Mouse (Mus musculus) layer of hippocampus, adult 8-10 months (tissue): ENCODE measurements around the gene Ear10. TPM values are rescaled to one million over a fixed set of nuclear protein-coding genes. Genes with fewer than 3 reads are reported as not detected.
"Not testable (repeated sequence)": the region's sequence is repeated elsewhere in the genome, so short reads cannot be mapped to it uniquely, and the experiment has no call there.

Experiments used
- DNase-seq, 2 experiments: peaks; one replicate each; pipeline ENCODE4 v3.0.0; 2022; ENCODE audit warnings: low spot score in 2 of 2
- total RNA-seq, 4 experiments: library from RNA; stranded (reverse); gene quantifications; 2 replicates each; pipeline ENCODE4 v1.2.4; 2022

Ear10 gene
- not detected for total RNA-seq

DNA sequence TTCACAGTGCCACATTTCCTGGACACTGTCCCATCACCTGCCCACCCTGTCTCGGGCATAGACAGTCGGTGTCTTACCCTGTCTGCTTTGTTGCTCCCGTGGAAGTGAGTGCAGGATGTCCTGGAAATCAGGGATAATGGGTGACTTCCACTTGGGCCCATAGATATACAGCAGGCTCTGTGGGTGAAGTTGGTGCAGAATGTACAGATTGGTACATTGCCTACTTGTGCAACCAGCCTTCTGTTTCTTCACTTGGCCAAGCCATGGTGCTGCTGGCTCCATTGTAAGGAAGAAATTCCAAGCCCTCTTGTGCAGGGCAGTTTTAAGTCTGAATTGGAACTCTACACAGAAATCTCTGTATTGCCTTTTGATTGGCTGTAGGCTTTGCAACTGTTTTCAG, at the start of gene Ear10:
Ear10 (minus strand) TSS at position 101 of the 400 bp plus-strand sequence.
- DNase-seq, result not testable (repeated sequence)

DNA sequence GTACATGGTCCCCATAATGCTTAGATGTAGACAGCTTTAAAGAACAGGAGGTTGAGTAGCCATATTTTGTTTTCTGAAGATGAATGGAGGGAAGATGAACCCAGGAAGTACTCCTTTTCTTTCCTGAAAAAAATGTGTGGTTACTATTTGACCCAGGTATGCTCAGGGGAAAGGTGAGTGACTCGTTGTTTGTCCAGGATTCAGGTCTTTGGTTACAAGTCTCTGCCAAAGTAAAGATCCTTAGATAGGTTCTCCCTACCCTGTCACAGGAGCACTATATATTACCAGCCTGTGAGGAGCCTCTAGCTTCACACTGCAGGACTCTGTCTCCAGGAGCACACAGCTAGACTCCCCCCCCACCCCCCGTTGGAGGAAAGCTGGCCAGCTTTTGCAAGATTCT, 33.4 kb upstream of the Ear10 start, which contains the start of gene Ang5:
Ang5 (plus strand) TSS at position 301 of the 400 bp plus-strand sequence.
- DNase-seq, result not testable (repeated sequence)

DNA sequence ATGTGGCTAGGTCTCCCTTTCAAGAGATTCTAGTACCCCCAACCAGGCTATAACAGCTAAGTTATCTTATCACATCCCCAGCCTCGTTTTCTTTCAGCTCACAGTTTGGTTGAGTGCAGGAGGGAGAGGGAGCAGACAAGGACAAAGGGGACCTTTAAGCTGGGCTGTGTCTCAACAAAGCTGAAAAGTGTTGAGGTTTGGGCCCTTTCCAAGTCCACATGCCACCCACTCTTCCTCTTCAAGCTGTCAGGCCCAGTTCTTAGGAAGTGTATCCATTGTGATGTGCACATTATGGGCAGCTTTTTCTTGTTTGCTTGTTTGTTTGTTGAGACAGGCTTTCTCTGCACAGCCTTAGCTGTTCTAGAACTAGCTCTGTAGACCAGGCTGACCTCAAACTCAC, 31.7 kb upstream of the Ear10 start:
- not testable (repeated sequence) for DNase-seq

DNA sequence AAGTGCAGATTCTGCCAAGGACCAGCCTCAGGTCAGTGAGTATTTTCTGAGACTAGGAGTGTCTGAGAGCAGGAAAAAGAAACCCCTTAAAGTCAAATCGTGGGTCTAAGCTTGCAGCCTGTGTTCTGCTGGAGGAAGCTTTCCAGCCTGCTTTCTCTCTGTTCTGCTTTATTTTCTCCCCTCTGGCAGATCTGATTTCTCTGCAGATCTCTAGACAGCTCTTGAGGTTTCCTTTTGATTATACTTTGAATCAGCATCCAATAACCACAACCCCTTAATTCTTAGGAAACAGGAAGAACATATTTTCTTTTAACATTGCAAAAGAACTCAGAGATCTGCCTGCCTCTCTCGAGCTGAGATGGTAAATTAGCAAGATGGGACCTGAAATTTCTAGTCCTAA, 30.0 kb upstream of the Ear10 start:
- DNase-seq, result not testable (repeated sequence)

DNA sequence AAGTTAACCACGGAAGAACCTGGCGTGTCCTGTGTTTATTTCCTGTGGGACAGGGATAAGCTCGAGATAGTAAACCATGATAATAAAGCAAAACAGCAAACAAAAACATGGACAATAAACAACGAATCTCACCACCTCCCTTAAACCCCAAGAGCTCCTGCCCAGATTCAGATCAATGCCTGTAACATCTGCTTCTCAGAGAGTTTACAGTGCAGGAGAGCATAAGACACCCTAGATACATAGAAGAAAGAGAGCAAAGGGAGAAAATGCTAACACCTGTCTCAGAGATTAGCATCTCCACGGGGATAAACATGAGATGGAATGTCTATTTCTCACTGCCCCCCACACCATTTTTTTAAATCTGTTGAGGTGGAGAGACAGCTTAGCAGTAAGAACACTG, 10.0 kb upstream of the Ear10 start:
- not testable (repeated sequence) for DNase-seq

DNA sequence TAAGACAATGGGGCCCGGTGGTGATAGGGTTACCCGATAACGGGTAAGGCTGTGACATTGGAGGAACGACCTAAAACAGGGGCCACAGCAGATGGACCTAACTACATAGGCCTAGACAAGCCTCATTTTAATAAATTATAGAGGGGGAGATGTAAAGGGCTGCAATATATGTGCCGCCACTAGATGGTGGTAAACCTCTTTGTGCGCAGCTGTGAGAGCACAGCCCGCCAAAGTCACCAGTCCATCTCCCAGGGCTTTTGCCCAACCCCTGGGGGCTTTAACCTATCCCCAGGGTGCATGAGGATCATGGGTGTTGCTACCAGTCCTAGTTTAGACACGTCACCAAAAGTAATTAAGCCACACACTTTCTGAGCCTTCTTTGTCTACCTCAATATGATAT, 9.6 kb upstream of the Ear10 start:
- peak in 1 of 2 experiments; percentile 27 for DNase-seq

DNA sequence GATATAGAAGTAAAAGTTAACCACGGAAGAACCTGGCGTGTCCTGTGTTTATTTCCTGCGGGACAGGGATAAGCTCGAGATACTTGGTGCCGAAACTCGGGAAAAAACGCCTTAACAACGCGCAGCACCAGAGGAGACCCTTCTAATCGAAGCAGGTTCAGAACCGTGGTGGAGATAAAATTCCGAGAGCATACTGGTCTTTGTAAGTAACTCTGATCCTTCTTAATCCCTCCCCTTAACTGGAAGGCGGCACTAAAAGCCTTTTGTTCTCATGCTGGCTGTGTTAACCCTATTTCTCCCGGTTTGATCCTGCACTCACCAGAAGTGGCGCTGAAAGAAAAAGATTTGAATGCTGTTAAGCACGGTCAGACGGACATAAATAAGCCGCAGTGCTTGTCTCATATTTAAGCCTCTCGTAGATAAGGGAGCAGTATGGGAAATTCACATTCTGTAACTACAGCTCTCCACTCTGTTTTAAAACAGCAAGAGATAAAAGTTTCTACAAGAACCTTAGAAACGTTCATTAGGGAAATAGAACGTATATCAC, 2.1 kb upstream of the Ear10 start:
- not testable (repeated sequence) for DNase-seq

DNA sequence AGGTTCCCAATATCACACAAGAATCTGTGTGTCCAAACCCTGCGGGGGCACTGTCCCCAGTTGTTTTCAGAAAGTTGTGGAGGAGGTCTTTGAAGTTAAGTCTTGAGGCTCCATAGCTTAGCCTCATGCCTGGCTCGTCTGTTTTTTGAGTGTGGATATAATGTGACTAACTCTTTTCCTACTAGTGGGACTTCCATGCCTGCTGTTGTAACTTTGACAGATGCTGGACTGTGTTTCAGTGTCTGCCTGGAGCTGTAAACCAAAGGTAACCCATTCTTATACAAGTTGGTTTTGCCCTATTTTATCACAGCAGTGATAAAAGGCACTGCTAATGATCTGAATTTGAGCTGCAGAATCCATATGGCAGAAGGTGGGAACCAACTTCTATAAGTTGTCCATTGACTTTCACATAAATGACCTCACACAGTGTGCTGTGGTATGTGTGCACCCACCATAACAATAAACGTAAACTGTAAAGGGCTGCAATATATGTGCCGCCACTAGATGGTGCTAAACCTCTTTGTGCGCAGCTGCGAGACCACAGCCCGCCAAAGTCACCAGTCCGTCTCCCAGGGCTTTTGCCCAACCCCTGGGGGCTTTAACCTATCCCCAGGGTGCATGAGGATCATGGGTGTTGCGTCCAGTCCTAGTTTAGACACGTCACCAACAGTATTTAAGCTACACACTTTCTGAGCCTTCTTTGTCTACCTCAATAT, 1.5 kb upstream of the Ear10 start, which contains the start of gene Gm8113:
Gm8113 (plus strand) TSS at position 703 of the 716 bp plus-strand sequence.
- DNase-seq, result peak; percentile 6 to 53

DNA sequence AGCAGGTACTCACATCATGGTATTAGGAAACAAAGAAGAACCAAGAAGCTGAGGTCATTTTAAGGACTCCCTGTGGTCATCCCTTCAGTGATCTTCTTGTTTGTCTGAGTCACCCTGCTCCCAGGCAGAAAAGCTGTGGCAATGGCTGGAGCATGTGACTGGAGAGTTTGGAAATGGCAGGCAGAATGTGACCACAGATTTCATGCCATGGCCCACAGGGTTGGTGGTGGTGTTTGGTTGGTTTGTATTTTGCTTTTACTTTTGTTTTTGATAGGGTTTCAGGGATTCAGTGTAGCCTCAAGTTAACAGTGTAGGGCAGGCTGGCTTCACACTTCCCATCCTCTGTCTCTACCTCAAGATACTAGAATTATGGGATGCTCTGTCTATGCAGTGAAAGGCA, 5.1 kb downstream of the Ear10 start:
- not testable (repeated sequence) for DNase-seq

DNA sequence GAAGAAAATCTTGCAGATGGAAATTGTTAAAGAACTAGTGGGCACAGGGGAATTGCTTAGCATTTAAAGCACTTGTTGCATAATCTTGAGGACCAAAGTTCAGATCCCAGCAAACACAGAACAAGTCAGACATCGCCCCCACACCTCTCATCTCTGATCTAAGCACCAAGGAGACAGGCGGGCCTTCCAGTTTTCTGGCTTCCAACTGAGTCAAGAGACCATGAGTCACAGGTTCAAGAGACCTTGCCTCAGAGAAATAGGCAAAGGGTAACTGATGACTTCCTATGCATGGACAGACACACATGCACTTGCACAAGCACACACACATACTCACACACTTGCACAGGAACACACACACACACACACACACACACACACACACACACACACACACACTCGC, 24.8 kb downstream of the Ear10 start:
- not testable (repeated sequence) for DNase-seq

DNA sequence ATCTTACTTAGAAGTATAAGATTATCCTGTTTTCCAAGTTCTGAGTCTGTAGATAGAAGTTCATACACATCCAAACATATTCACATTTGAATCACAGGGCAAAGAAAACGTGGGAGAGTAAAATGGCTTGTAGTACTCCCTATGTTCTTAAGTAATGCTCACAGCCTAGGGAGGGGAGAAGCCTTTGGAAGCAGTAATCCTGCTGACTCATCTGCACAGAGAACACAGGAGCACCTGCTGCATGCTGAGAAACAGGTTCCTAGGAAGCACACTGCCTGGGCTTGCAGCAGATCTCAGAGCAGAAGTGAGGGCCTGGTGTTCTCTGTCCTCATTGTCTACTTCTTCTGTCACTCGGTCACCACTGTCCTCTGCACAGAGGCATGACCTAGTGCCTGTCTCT, 28.0 kb downstream of the Ear10 start:
- peak in 1 of 2 experiments; percentile 1 for DNase-seq

DNA sequence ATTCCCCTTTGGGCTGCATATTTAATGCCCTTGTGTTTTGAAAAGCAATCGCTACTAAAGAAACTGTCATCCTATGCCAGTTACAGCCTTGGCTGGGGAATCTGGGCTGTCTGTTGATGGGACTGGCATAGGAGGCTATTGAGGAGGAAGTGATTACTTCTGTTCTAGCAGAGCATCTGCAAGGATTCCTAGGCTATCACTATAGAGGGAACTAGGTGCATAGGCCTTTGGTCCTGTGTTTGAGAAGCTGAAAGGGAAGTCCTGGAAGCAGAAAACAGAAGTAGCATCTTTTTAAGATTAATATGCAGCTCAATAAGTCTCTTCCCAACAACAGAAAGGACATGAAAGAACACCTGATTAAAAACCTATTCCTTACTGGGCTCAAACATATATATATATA, 32.1 kb downstream of the Ear10 start:
- not testable (repeated sequence) for DNase-seq

DNA sequence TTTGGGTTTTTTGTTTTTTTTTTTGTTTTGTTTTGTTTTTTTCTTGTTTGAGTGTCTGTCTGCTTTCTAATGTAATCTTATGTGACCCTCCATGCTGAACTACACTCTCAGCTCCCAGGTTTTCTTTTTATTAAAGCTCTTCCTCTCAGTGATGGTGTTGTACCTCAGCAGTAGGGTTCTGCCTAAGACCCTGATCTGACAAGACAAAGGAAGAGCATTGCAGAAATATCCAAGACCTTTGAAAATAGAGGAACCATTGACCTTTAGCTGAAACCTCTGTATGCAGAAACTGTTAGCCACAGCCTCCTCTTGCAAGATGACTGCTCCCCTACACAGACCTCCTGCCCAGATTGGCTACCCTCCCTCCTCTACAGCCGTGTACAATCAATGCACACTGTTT, 37.1 kb downstream of the Ear10 start:
- not testable (repeated sequence) for DNase-seq

DNA sequence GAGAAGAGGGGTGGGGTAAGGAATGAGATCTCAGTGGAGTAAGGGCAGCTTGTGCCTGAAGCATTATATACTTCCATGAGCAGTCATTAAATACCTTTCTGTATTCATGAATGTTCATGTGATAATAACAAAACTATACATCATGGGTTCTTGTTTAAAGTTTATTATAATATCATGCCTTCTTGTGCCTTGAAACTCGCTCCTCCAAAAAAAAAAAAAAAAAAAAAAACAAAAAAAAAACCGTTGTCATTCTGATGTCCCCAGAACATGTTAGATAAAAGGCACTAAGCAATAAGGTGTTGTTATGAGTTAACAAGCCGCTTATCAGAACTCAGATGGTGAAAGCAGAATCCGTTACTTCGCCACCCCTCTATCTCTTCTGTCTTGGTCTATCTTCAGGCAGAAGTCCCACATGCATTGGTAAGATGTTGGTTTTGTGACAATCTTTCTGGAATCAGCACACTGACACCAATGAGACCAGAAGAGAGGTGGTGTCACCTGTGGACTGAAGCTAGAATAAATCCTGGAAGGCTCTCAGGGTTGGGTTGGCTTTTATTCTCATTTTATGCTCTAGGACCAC, 43.3 kb downstream of the Ear10 start:
- DNase-seq, result not testable (repeated sequence)

DNA sequence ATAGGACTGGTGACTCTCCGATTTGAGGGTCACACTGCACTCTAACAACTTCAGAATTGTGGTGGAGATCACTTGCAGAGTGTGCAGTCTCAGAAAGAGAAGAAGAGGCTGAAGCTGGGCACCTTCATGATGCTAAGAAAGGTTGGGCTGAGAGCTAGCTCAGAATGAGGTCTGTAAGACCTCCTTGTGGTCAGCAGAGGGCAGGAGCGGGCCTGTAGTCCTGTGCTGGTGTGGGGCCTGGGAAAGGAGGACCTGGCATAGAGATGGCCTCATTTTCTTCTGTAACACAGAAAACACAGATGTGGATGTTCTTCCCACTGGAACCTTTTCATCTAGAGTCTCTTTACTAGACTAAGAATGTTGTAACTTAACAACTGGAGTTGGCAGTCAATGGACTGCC, 45.6 kb downstream of the Ear10 start:
- not testable (repeated sequence) for DNase-seq

DNA sequence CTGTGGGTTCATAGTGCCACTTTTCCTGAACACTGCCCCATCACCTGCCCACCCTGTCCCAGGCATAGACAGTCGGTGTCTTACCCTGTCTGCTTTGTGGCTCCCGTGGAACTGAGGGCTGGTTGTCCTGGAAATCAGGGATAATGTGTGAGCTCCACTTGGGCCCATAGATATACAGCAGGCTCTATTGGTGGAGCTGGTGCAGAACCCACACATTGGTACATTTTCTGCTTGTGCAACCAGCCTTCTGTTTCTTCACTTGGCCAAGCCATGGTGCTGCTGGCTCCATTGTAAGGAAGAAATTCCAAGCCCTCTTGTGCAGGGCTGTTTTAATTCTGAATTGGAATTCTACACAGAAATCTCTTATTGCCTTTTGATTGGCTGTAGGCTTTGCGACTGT, 47.9 kb downstream of the Ear10 start, which contains the start of gene Ear1:
Ear1 (minus strand) TSS at position 101 of the 400 bp plus-strand sequence.
- not testable (repeated sequence) for DNase-seq

DNA sequence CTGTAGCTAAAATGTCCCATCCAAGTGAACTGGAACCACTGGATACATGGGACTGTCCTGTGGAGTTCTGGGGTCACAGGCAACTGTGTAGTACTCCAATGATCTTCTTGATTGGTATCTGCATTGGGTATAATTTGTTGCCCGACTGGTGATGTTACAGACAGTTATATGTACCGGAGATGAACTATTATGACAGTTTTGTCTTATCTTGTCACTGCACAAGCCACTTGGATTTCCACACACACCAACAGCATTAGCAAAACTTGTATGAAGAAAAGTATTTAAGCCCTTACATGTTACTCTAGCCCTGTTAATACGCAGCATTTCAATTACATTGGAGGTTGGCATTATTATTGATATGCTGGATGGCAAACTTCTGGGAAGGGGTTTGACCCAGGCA, 48.5 kb downstream of the Ear10 start:
- not testable (repeated sequence) for DNase-seq

Other genes with a start within 250 kb of the Ear10 start
- gene Gm8165, start 246.4 kb downstream of the Ear10 start, total RNA-seq, result not detected
- gene Gm7324, start 225.7 kb downstream of the Ear10 start, total RNA-seq, result 1 to 10 TPM in 3 of 4 experiments, under 1 TPM in 1; 0.76 to 3.1 (median 2.0) TPM
- not detected for gene Gm16506, start 196.1 kb downstream of the Ear10 start, total RNA-seq
- gene Gm6526, start 175.7 kb downstream of the Ear10 start, total RNA-seq, result not detected
- not detected for gene Gm8180, start 138.8 kb downstream of the Ear10 start, total RNA-seq
- gene Ear1, start 48.0 kb downstream of the Ear10 start, total RNA-seq, result not detected
- under 1 TPM in 2 of 4 experiments, not detected in 2; 0.16 to 0.28 TPM for gene Gm8113, start 1.8 kb upstream of the Ear10 start, total RNA-seq
- gene Ang5, start 33.5 kb upstream of the Ear10 start, total RNA-seq, result not detected
- not detected for gene Ang6, start 78.7 kb upstream of the Ear10 start, total RNA-seq
- not detected for gene Ear2, start 179.1 kb upstream of the Ear10 start, total RNA-seq
- not detected for gene Gm3327, start 200.3 kb upstream of the Ear10 start, total RNA-seq